Mouse (Mus musculus): ENCODE measurements around the gene Rassf7. TPM values are rescaled to one million over a fixed set of nuclear protein-coding genes. Genes with fewer than 3 reads are reported as not detected.
"Not testable (repeated sequence)": the region's sequence is repeated elsewhere in the genome, so short reads cannot be mapped to it uniquely, and the experiment has no call there.

Gene Rassf7
- total and polyA plus RNA-seq, 2 experiments from 2014 or later: 23.3 to 24.5 TPM

DNA sequence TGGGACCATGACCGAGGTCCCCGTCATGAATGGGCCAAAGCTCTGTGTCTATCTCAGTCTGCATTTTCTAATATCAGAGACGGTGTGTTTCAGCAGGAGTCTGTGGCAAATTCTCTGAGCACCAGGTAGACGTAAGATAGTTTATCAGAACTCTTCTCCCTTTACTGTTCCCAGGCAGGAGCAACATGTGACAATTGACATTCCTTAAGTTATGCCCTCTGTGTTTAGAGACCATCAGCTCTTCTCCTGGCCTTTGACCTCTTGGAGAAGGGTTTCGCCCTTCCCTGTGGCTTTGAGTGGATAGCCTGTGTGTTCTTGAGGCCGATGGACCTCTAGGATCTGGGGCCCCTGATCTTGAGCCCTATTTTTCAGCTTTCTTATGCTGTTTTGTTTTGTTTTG is 14.0 kb downstream of the Rassf7 start:
- Histone ChIP-seq H3K4me2 (ENCODE audit: low read depth, low read length) (peak overlapping the region; percentile 67), H3K9ac (replicated peaks; ENCODE audit: low read length) (peak overlapping the region; percentile 91; the same call in 1 of the 2 replicates), H3K4me3 (ENCODE audit: low read length) (peak overlapping the region; percentile 94), H3K36me3 (ENCODE audit: insufficient read depth, low read length) (peaks cover 23% of the 10 kb centered on the region), H3K4me1 (ENCODE audit: insufficient read depth, low read length) (peaks cover 9% of the 10 kb centered on the region), H3K27me3 (ENCODE audit: insufficient read depth, low read length) (no peaks in the 10 kb centered on the region), H3K9me3 (ENCODE audit: low read length) (no peaks in the 10 kb centered on the region), H3K27ac (no peak overlapping the region)
- no peak for TF ChIP-seq CTCF (IDR thresholded peaks at IDR 0.05; ENCODE audit: low read depth)
- ATAC-seq: no peak
- no peak for DNase-seq (ENCODE audit: low spot score)
- 59% methylated on average over 6 of the region's 6 CpGs for WGBS

DNA sequence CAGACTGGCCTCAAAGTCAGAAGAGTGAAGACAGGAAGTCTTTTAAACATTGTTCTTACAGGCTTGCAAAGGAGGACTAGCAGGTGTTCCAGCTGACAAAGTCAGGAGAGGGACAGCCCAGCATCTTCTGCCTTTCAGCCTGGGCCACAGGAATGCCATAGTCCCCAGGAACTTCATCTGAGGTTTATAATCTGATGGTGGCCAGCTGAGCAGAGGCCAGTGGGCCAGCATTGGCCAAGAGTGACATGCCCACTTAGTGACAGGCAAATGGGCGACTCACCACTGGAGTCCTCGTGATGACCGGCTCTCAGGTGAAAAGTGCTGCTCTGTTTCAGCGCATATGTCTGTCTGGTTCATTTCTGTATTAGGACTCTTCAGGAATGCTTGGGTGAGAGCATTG is 14.9 kb downstream of the Rassf7 start:
- Histone ChIP-seq H3K9me3 (ENCODE audit: low read length) (no peaks in the 10 kb centered on the region), H3K4me1 (ENCODE audit: insufficient read depth, low read length) (peaks cover 9% of the 10 kb centered on the region), H3K36me3 (ENCODE audit: insufficient read depth, low read length) (peaks cover 29% of the 10 kb centered on the region), H3K9ac (replicated peaks; ENCODE audit: low read length) (no peak overlapping the region), H3K4me3 (ENCODE audit: low read length) (no peak overlapping the region), H3K27me3 (ENCODE audit: insufficient read depth, low read length) (no peaks in the 10 kb centered on the region), H3K27ac (no peak overlapping the region), H3K4me2 (ENCODE audit: low read depth, low read length) (no peak overlapping the region; the same call in 1 of the 2 replicates)
- no peak for TF ChIP-seq CTCF (IDR thresholded peaks at IDR 0.05; ENCODE audit: low read depth)
- ATAC-seq: no peak
- whole genome bisulfite sequencing: 96% methylated on average over 4 of the region's 4 CpGs
- no peak for DNase-seq (ENCODE audit: low spot score)

DNA sequence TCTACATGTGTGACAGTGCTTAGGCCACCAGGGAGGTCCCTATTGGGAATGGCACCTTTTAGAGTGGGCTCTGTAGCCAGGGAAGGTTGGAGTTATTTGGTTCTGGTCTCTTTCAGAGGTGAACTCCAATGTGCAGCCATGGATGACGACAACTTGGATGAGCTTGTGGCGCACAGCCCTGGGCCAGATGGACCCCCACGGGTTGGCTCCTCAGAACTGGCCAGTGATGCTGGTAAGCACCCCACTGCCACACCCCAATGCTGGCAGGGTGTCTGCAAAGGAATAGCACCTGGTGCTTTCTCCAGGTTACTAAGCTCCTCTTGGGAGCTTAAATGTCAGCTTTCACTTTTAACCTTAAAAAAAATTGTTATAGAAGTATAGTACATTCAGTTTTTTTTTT is 15.5 kb downstream of the Rassf7 start:
- no peak for DNase-seq (ENCODE audit: low spot score)
- Histone ChIP-seq H3K9ac (replicated peaks; ENCODE audit: low read length) (no peak overlapping the region), H3K4me3 (ENCODE audit: low read length) (no peak overlapping the region), H3K27ac (no peak overlapping the region), H3K4me1 (ENCODE audit: insufficient read depth, low read length) (peaks cover 9% of the 10 kb centered on the region), H3K9me3 (ENCODE audit: low read length) (no peaks in the 10 kb centered on the region), H3K36me3 (ENCODE audit: insufficient read depth, low read length) (peaks cover 32% of the 10 kb centered on the region), H3K27me3 (ENCODE audit: insufficient read depth, low read length) (no peaks in the 10 kb centered on the region), H3K4me2 (ENCODE audit: low read depth, low read length) (no peak overlapping the region)
- no peak for ATAC-seq
- TF ChIP-seq CTCF (IDR thresholded peaks at IDR 0.05; ENCODE audit: low read depth): no peak
- WGBS: 79% methylated on average over 3 of the region's 3 CpGs

DNA sequence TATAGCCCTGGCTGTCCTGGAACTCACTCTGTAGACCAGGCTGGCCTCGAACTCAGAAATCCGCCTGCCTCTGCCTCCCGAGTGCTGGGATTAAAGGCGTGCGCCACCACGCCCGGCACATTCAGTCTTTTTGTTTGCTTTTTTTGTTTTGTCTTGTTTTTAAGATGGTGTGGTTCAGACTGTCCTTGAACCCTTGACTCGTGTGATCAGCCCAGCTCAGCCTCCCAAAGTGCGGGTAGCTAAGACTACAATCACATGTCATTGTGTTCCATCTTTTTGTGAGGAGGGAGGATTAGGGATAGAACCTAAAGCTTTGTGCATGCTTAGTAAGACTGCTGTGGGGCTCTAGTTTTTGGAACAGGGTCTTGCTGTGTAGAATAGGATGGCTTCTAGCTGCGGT is 15.9 kb downstream of the Rassf7 start:
- H3K9me3 ChIP-seq (ENCODE audit: low read length): no peaks in the 10 kb centered on the region
- H3K4me3 ChIP-seq (ENCODE audit: low read length): no peak overlapping the region
- H3K4me1 ChIP-seq (ENCODE audit: insufficient read depth, low read length): peaks cover 9% of the 10 kb centered on the region
- no peaks in the 10 kb centered on the region for H3K27me3 ChIP-seq (ENCODE audit: insufficient read depth, low read length)
- no peak for TF ChIP-seq CTCF (IDR thresholded peaks at IDR 0.05; ENCODE audit: low read depth)
- DNase-seq (ENCODE audit: low spot score) (no peak), ATAC-seq (no peak)
- H3K36me3 ChIP-seq (ENCODE audit: insufficient read depth, low read length): peaks cover 33% of the 10 kb centered on the region
- WGBS: 93% methylated on average over 10 of the region's 10 CpGs
- H3K27ac ChIP-seq: no peak overlapping the region
- no peak overlapping the region for H3K4me2 ChIP-seq (ENCODE audit: low read depth, low read length)
- H3K9ac ChIP-seq (replicated peaks; ENCODE audit: low read length): no peak overlapping the region

DNA sequence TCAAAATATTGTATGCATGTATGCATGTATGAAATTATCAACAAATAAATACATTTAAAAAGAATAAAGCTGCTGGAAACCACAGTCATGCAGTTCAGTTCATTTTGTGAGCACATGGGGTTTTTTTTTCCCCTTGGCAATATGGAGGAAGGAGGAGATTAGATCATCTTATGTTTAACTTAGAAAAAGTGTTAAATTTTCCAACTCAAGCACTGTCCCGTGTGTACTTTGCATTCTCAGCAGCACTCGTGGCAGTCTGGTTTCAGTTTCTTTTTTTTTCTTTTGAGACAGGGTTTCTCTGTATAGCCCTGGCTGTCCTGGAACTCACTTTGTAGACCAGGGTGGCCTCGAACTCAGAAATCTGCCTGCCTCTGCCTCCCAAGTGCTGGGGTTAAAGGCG is 34.8 kb downstream of the Rassf7 start:
- peaks cover 55% of the 10 kb centered on the region for H3K36me3 ChIP-seq (ENCODE audit: insufficient read depth, low read length)
- H3K27me3 ChIP-seq (ENCODE audit: insufficient read depth, low read length); ATAC-seq; DNase-seq (ENCODE audit: low spot score); H3K4me2 ChIP-seq (ENCODE audit: low read depth, low read length); H3K4me1 ChIP-seq (ENCODE audit: insufficient read depth, low read length); H3K9me3 ChIP-seq (ENCODE audit: low read length); H3K4me3 ChIP-seq (ENCODE audit: low read length); H3K27ac ChIP-seq; H3K9ac ChIP-seq (replicated peaks; ENCODE audit: low read length): not testable (repeated sequence)
- 88% methylated on average over 4 of the region's 4 CpGs for WGBS

DNA sequence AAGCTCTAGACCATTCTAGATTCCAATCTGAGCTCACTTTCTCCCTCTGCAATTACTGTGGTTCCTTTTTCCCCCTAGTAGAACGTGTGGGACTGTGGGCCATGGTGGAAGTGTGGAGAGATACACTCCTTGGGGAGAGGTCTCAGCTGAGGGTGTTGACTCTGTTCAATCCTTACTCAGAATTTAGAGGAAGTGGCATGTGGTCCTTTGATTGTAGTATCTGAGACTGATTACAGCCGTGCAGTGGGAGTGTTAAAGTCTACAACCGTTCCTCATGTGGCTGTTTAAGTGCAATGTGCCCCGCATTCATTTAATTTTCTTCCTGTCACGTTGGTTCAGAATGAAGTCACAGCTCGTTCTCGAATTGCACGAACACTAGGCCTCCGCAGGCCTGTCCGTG is 40.5 kb downstream of the Rassf7 start:
- no peak overlapping the region for H3K27ac ChIP-seq
- no peak for TF ChIP-seq CTCF (IDR thresholded peaks at IDR 0.05; ENCODE audit: low read depth)
- H3K27me3 ChIP-seq (ENCODE audit: insufficient read depth, low read length): no peaks in the 10 kb centered on the region
- DNase-seq (ENCODE audit: low spot score) (no peak), ATAC-seq (no peak)
- H3K9me3 ChIP-seq (ENCODE audit: low read length): no peaks in the 10 kb centered on the region
- WGBS: 92% methylated on average over 10 of the region's 10 CpGs
- no peak overlapping the region for H3K4me3 ChIP-seq (ENCODE audit: low read length)
- peaks cover 73% of the 10 kb centered on the region for H3K36me3 ChIP-seq (ENCODE audit: insufficient read depth, low read length)
- no peaks in the 10 kb centered on the region for H3K4me1 ChIP-seq (ENCODE audit: insufficient read depth, low read length)
- no peak overlapping the region for H3K4me2 ChIP-seq (ENCODE audit: low read depth, low read length)
- H3K9ac ChIP-seq (replicated peaks; ENCODE audit: low read length): no peak overlapping the region

DNA sequence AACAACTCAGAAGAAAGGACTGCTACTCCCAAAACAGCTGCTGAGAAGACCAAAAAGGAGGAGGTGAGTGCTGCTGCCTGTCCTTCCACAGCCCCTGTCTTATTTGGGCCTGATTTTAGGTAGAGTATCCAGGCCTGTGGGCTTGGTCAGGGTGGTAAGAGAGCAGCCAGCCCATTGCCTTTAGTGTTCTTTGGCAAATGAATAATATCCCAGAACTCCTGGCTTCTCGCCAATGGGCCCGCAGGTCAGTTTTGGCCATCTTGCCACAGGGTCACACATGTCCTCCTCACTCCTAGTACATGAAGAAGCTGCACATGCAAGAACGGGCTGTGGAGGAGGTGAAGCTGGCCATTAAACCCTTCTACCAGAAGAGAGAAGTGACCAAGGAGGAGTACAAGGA is 45.8 kb downstream of the Rassf7 start:
- TF ChIP-seq CTCF (IDR thresholded peaks at IDR 0.05; ENCODE audit: low read depth): no peak
- H3K4me1 ChIP-seq (ENCODE audit: insufficient read depth, low read length): no peaks in the 10 kb centered on the region
- H3K9me3 ChIP-seq (ENCODE audit: low read length): no peaks in the 10 kb centered on the region
- 88% methylated on average over 3 of the region's 3 CpGs for WGBS
- H3K4me2 ChIP-seq (ENCODE audit: low read depth, low read length): no peak overlapping the region
- H3K27me3 ChIP-seq (ENCODE audit: insufficient read depth, low read length): no peaks in the 10 kb centered on the region
- no peak overlapping the region for H3K9ac ChIP-seq (replicated peaks; ENCODE audit: low read length)
- DNase-seq (ENCODE audit: low spot score): no peak
- H3K36me3 ChIP-seq (ENCODE audit: insufficient read depth, low read length): peaks cover 75% of the 10 kb centered on the region
- no peak for ATAC-seq
- no peak overlapping the region for H3K27ac ChIP-seq
- no peak overlapping the region for H3K4me3 ChIP-seq (ENCODE audit: low read length)
